Mouse (Mus musculus): ENCODE data around the gene Gm5105.

The Gm5105 gene

GRCm38 (mm10) chr3:138022003-138022402 is 45.2 kb downstream of the Gm5105 start:
- TF ChIP-seq GATA4 (IDR thresholded peaks at IDR 0.05; ENCODE audit: insufficient replicate concordance, low read length) = no peak

DNA sequence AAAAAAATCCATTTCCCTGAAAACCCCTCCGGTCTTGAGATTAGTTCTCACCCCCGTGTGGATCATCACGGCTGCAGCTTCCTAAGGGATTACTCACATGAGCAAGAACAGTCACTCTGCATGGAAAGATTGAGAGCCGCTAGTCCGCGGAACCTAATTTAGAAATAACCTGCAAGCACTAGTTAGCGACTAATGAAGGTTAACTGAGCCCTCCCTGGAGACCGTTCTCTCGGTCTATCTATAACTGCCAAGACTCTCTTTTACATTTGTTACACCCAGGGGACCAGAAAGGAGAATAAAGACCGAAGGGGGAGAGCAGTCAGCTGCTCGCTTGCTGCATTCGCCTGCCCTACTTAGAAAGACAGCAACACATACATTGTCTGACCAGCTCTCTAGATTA is 50.4 kb downstream of the Gm5105 start:
- no peak for TF ChIP-seq GATA4 (IDR thresholded peaks at IDR 0.05; ENCODE audit: insufficient replicate concordance, low read length)

DNA sequence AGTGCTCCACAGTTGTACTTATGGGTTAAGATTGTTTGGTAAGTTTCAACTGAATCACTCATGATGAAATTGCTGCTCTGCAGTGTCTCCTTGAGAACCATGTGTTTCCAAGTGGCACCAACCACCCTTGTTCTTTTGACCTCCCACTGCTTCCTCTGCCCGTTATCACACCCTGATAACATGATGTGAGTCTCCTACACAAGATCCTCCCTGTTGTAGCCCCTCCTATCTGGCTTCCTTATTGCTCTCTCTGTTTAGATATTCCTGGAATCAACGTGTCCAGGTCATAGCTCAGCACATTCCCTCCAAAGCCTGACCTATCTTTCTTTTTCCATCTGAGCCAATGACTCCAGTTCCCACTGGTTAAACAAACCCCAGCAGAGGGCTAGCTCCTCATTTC is 52.5 kb downstream of the Gm5105 start:
- TF ChIP-seq GATA4 (IDR thresholded peaks at IDR 0.05; ENCODE audit: insufficient replicate concordance, low read length) = no peak

- TF ChIP-seq GATA4 (IDR thresholded peaks at IDR 0.05; ENCODE audit: insufficient replicate concordance, low read length) = no peak
Observed at GRCm38 (mm10) chr3:138012351-138012750, 54.8 kb downstream of the Gm5105 start.

GRCm38 (mm10) chr3:138008152-138008551 is 59.0 kb downstream of the Gm5105 start:
- no peak for TF ChIP-seq GATA4 (IDR thresholded peaks at IDR 0.05; ENCODE audit: insufficient replicate concordance, low read length)

DNA sequence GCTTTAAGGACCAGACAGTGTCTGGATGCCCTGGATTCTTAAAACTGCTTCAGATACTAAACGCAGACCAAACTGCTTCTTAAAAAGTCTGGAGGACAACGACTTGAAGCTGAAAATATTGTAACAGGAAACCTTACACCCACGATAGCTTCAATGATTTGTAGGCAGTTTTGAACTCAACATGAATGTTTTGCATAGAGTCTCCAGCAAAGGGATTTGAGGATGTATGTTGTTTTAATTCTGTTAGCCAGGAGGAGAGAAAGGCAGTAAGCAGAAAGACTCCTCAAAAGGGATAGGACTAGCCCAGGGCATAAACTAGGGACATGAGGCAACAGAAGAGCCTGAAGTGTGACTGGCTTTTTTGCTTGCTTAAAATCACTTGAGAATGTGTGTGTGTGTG is 60.3 kb downstream of the Gm5105 start:
- no peak for TF ChIP-seq GATA4 (IDR thresholded peaks at IDR 0.05; ENCODE audit: insufficient replicate concordance, low read length)

- TF ChIP-seq GATA4 (IDR thresholded peaks at IDR 0.05; ENCODE audit: insufficient replicate concordance, low read length) = no peak
Observed at GRCm38 (mm10) chr3:138003264-138003663, 63.9 kb downstream of the Gm5105 start.

GRCm38 (mm10) chr3:138002545-138002944 is 64.6 kb downstream of the Gm5105 start:
- no peak for TF ChIP-seq GATA4 (IDR thresholded peaks at IDR 0.05; ENCODE audit: insufficient replicate concordance, low read length)

DNA sequence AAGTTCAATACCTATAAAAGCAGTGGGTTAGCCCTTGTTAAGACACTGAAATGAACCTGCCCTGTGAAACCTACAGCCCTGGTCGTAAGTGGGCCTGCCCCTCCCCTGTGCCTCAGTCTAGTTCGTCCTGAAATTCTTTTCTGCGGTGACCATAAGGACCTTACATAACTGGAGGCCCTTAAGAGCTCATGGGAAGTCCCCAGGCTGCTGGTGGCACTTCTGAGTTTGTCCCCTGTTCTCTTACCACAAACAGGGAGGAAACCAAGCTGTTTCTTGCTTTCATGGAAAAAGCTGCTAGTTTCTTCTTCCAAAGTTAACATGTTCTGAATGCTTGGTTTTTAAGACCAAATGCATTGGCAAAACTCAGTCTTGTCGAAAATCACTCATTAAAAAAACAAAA is 65.3 kb downstream of the Gm5105 start:
- no peak for TF ChIP-seq GATA4 (IDR thresholded peaks at IDR 0.05; ENCODE audit: insufficient replicate concordance, low read length)

- TF ChIP-seq GATA4 (IDR thresholded peaks at IDR 0.05; ENCODE audit: insufficient replicate concordance, low read length) = no peak
Observed at GRCm38 (mm10) chr3:138000724-138001069, 66.5 kb downstream of the Gm5105 start.

GRCm38 (mm10) chr3:138000062-138000723 is 67.0 kb downstream of the Gm5105 start:
- TF ChIP-seq GATA4 (IDR thresholded peaks at IDR 0.05; ENCODE audit: insufficient replicate concordance, low read length) = no peak

DNA sequence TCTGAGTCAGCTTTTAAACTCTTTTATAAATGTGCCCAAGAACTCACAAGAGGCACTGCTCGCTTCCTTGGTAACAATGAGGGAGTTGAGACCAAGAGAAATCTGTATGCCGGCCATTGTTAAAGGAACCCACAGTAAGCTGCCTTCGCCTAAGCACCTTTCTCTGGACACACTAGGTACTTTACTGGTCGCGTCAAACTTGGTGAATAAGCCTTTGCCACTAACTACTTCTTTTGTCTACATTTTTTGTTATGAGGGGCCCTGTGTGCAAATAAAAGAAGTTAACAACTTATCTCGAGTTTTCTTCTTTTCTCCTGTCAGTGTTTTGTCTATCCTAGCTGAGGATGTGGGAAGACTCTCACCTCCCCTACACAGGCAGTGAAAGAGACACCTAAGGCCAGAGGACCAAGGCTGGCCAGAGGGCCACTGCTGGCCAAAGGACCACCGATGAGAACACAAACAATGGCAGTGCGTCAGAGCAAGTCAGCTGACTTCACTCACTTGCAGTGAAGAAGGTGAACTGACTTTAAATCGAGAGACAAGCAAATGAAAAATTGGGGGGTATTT is 67.9 kb downstream of the Gm5105 start:
- TF ChIP-seq GATA4 (IDR thresholded peaks at IDR 0.05; ENCODE audit: insufficient replicate concordance, low read length) = no peak
